Mouse (Mus musculus): ENCODE data around the gene Pgm5.
A peak's percentile ranks its signal among the peaks of the same experiment; 100 is the strongest.
"Not testable (repeated sequence)": the region's sequence is repeated elsewhere in the genome, so short reads cannot be mapped to it uniquely, and the experiment has no call there.

Gene Pgm5

GRCm38 (mm10) chr19:24861612-24862451 lies at the start of gene Pgm5:
Pgm5 (minus strand) TSS chr19:24861855.
- no peak for DNase-seq

- DNase-seq, result no peak
Observed at GRCm38 (mm10) chr19:24908385-24909155, 46.9 kb upstream of the Pgm5 start.

- no peak for DNase-seq
Observed at GRCm38 (mm10) chr19:24907655-24908054, 46.0 kb upstream of the Pgm5 start.

- no peak for DNase-seq
Observed at GRCm38 (mm10) chr19:24902821-24903220, 41.2 kb upstream of the Pgm5 start.

GRCm38 (mm10) chr19:24902256-24902655 lies 40.6 kb upstream of the Pgm5 start:
- DNase-seq, result no peak

- DNase-seq, result no peak
Observed at GRCm38 (mm10) chr19:24901666-24902065, 40.0 kb upstream of the Pgm5 start.

- DNase-seq, result no peak
Observed at GRCm38 (mm10) chr19:24900581-24901220, 39.0 kb upstream of the Pgm5 start, which contains the start of gene Foxd4. Foxd4 (minus strand) TSS chr19:24901197.

GRCm38 (mm10) chr19:24899578-24900544 lies 38.2 kb upstream of the Pgm5 start:
- DNase-seq, result peak; percentile 19 to 24

GRCm38 (mm10) chr19:24898737-24899577 lies 37.3 kb upstream of the Pgm5 start:
- peak; percentile 7 to 34 for DNase-seq

GRCm38 (mm10) chr19:24897896-24898736 lies 36.5 kb upstream of the Pgm5 start:
- DNase-seq, result peak in 1 of 2 experiments; percentile 21

GRCm38 (mm10) chr19:24897006-24897895 lies 35.6 kb upstream of the Pgm5 start:
- DNase-seq, result peak in 1 of 2 experiments; percentile 15

- no peak for DNase-seq
Observed at GRCm38 (mm10) chr19:24896536-24896935, 34.9 kb upstream of the Pgm5 start.

- no peak for DNase-seq
Observed at GRCm38 (mm10) chr19:24886888-24887287, 25.2 kb upstream of the Pgm5 start.

GRCm38 (mm10) chr19:24885504-24885903 lies 23.8 kb upstream of the Pgm5 start:
- DNase-seq, result peak; percentile 73 to 76

- no peak for DNase-seq
Observed at GRCm38 (mm10) chr19:24881237-24881636, 19.6 kb upstream of the Pgm5 start.

- not testable (repeated sequence) for DNase-seq
Observed at GRCm38 (mm10) chr19:24875129-24875870, 13.6 kb upstream of the Pgm5 start, which contains the start of gene Gm10053. Gm10053 (plus strand) TSS chr19:24875686.

GRCm38 (mm10) chr19:24873873-24874272 lies 12.2 kb upstream of the Pgm5 start:
- DNase-seq, result peak; percentile 34

GRCm38 (mm10) chr19:24871037-24871635 lies 9.5 kb upstream of the Pgm5 start:
- peak; percentile 87 to 89 for DNase-seq

All from cerebellum, postnatal 14 days (tissue).